Mouse (Mus musculus) kidney, embryonic 14.5 days (tissue): ENCODE results near the gene Yjefn3. TPM values are rescaled to one million over a fixed set of nuclear protein-coding genes. Genes with fewer than 3 reads are reported as not detected.

ENCODE experiments used
- ATAC-seq: fragments of 200-750 bp; cut with Nextera tagmentation; 2 replicates; pipeline ENCODE4 v1.8.0; 2017; ENCODE audit warnings: moderate number of reproducible peaks, mild to moderate bottlenecking, moderate TSS enrichment, moderate library complexity; ENCODE audit not compliant: low FRiP score, low TSS enrichment
- H3K27ac ChIP-seq: fragments of 300-500 bp; sonication (generic); 2 replicates; pipeline ENCODE4 v1.5.1; 2014; ENCODE audit warnings: low read depth, mild to moderate bottlenecking, low read length, moderate library complexity, mixed read lengths
- H3K27me3 ChIP-seq: fragments of 300-500 bp; sonication (generic); 2 replicates; pipeline ENCODE4 v1.6.1; 2014; ENCODE audit warnings: mild to moderate bottlenecking, low read length; ENCODE audit not compliant: control insufficient read depth, insufficient read depth
- H3K36me3 ChIP-seq: fragments of 300-500 bp; sonication (generic); 2 replicates; pipeline ENCODE4 v1.6.1; 2014; ENCODE audit warnings: low read length, mixed read lengths; ENCODE audit not compliant: control insufficient read depth, insufficient read depth
- H3K4me1 ChIP-seq: fragments of 300-500 bp; sonication (generic); 2 replicates; pipeline ENCODE4 v1.6.1; 2014; ENCODE audit warnings: low read length, mixed read lengths; ENCODE audit not compliant: control insufficient read depth, insufficient read depth
- H3K4me2 ChIP-seq: fragments of 300-500 bp; sonication (generic); replicated peaks from 2 replicates; pipeline ENCODE4 v1.6.1; 2014; ENCODE audit warnings: low read depth, mild to moderate bottlenecking, low read length
- H3K4me3 ChIP-seq: fragments of 300-500 bp; sonication (generic); 2 replicates; pipeline ENCODE4 v1.5.1; 2014; ENCODE audit warnings: mild to moderate bottlenecking, low read length
- H3K9ac ChIP-seq: fragments of 300-500 bp; sonication (generic); 2 replicates; pipeline ENCODE4 v1.6.1; 2014; ENCODE audit warnings: low read depth, mild to moderate bottlenecking, low read length, moderate library complexity
- H3K9me3 ChIP-seq: fragments of 300-500 bp; sonication (generic); 2 replicates; pipeline ENCODE4 v1.6.1; 2016; ENCODE audit warnings: low read length; ENCODE audit not compliant: control insufficient read depth
- WGBS: fragments of 180-500 bp; shearing (Covaris S2); extraction: QIAGEN DNeasy Blood & Tissue Kit; methylation state at CpG from one replicate; pipeline ENCODE4 v1.1.7; 2014; 5-methylcytosine and 5-hydroxymethylcytosine counted together
- polyA plus RNA-seq: library from polyadenylated mRNA; unstranded; fragments of >200 nt; fragmentation: Nextera tagmentation; extraction: Ambion mirVana; gene quantifications from 2 replicates; pipeline ENCODE4 v1.2.1, GENCODE M21; 2014

The Yjefn3 gene
- polyA plus RNA-seq, 1 experiment from 2014 or later = 1.7 TPM

GRCm38 (mm10) chr8:69864180-69864579 lies 38.3 kb downstream of the Yjefn3 start:
- no peak overlapping the region for H3K4me3 ChIP-seq
- no peaks in the 10 kb centered on the region for H3K27me3 ChIP-seq
- H3K27ac ChIP-seq = no peak overlapping the region
- H3K9ac ChIP-seq = no peak overlapping the region
- WGBS = 58% methylated on average over 5 of the region's 5 CpGs
- no peaks in the 10 kb centered on the region for H3K36me3 ChIP-seq
- no peak overlapping the region for H3K4me2 ChIP-seq
- no peaks in the 10 kb centered on the region for H3K4me1 ChIP-seq
- no peak for ATAC-seq
- no peaks in the 10 kb centered on the region for H3K9me3 ChIP-seq

DNA sequence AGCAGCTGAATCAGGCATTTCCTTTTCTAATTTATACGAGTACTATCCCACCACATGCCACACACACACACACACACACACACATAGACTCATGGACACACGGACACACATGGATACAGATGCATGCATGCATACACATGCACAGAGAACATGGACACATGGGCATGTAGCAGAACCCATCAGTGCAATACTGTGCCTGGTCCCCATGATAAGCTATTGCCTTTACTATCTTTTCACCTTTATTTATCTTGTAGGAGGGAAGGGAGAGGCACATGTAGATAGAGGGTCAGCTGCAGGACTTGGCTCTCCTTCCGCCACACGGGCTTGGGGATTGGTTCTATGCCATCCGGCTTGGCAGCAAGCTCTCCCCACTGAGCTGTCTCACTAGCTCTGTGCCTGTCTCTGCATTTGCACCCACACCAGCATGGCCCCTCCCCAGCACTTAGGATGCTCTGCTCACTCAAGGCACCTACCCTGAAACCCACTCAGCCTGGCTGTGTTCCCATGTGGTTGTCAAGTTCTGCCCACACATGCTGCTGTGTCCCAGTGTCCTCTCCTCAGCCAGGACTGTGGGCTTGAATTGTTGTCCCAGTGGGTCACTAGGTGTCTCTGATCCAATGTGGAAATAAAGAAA lies 39.0 kb downstream of the Yjefn3 start:
- Histone ChIP-seq H3K4me3 (no peak overlapping the region), H3K9me3 (no peaks in the 10 kb centered on the region), H3K27ac (no peak overlapping the region), H3K4me2 (no peak overlapping the region), H3K36me3 (no peaks in the 10 kb centered on the region), H3K9ac (no peak overlapping the region), H3K27me3 (no peaks in the 10 kb centered on the region), H3K4me1 (no peaks in the 10 kb centered on the region)
- ATAC-seq = no peak
- WGBS = 88% methylated on average over 5 of the region's 5 CpGs

DNA sequence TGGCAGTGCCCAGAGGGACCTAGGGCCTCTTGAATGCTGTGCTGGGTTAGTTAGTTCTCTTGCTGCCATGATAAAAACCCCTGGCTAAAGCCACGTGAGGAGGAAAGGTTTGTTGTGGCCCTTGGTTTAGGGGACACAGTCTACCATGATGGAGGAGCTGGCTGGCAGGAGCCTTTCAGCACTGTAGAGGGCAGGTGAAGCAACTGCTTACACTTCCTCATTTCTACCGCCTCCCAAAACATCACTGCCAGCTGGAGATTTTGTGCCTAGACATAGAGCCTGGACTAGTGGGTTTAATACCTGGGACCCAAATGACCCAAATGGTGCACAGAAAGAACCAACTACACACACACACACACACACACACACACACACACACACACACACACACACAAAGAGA lies 41.3 kb downstream of the Yjefn3 start:
- H3K36me3 ChIP-seq = no peaks in the 10 kb centered on the region
- 68% methylated on average over 2 of the region's 2 CpGs for WGBS
- ATAC-seq = no peak
- H3K27ac ChIP-seq = no peak overlapping the region
- no peaks in the 10 kb centered on the region for H3K27me3 ChIP-seq
- H3K4me1 ChIP-seq = no peaks in the 10 kb centered on the region
- H3K9ac ChIP-seq = no peak overlapping the region
- no peak overlapping the region for H3K4me2 ChIP-seq
- H3K4me3 ChIP-seq = no peak overlapping the region
- no peaks in the 10 kb centered on the region for H3K9me3 ChIP-seq

GRCm38 (mm10) chr8:69860807-69861206 lies 41.7 kb downstream of the Yjefn3 start:
- Histone ChIP-seq H3K9me3 (no peaks in the 10 kb centered on the region), H3K4me1 (no peaks in the 10 kb centered on the region), H3K4me3 (no peak overlapping the region), H3K27ac (no peak overlapping the region), H3K9ac (no peak overlapping the region), H3K27me3 (no peaks in the 10 kb centered on the region), H3K36me3 (no peaks in the 10 kb centered on the region), H3K4me2 (no peak overlapping the region)
- ATAC-seq = no peak
- WGBS = 65% methylated on average over 4 of the region's 4 CpGs

GRCm38 (mm10) chr8:69853869-69854268 lies 48.6 kb downstream of the Yjefn3 start:
- Histone ChIP-seq H3K4me2 (no peak overlapping the region), H3K9ac (no peak overlapping the region), H3K27ac (no peak overlapping the region), H3K27me3 (no peaks in the 10 kb centered on the region), H3K9me3 (no peaks in the 10 kb centered on the region), H3K4me3 (no peak overlapping the region), H3K36me3 (no peaks in the 10 kb centered on the region), H3K4me1 (no peaks in the 10 kb centered on the region)
- ATAC-seq = no peak
- WGBS = 89% methylated on average over 10 of the region's 10 CpGs

- WGBS = 74% methylated on average over 7 of the region's 7 CpGs
- Histone ChIP-seq H3K4me3 (no peak overlapping the region), H3K27me3 (no peaks in the 10 kb centered on the region), H3K4me2 (no peak overlapping the region), H3K4me1 (no peaks in the 10 kb centered on the region), H3K9me3 (no peaks in the 10 kb centered on the region), H3K27ac (no peak overlapping the region), H3K9ac (no peak overlapping the region), H3K36me3 (no peaks in the 10 kb centered on the region)
- no peak for ATAC-seq
Observed at GRCm38 (mm10) chr8:69850926-69851506, 51.5 kb downstream of the Yjefn3 start.

GRCm38 (mm10) chr8:69849899-69850298 lies 52.6 kb downstream of the Yjefn3 start:
- no peak for ATAC-seq
- no peaks in the 10 kb centered on the region for H3K4me1 ChIP-seq
- H3K27ac ChIP-seq = no peak overlapping the region
- H3K4me3 ChIP-seq = no peak overlapping the region
- no peaks in the 10 kb centered on the region for H3K36me3 ChIP-seq
- no peak overlapping the region for H3K4me2 ChIP-seq
- H3K9ac ChIP-seq = no peak overlapping the region
- no peaks in the 10 kb centered on the region for H3K27me3 ChIP-seq
- 28% methylated on average over 3 of the region's 3 CpGs for WGBS
- H3K9me3 ChIP-seq = no peaks in the 10 kb centered on the region

DNA sequence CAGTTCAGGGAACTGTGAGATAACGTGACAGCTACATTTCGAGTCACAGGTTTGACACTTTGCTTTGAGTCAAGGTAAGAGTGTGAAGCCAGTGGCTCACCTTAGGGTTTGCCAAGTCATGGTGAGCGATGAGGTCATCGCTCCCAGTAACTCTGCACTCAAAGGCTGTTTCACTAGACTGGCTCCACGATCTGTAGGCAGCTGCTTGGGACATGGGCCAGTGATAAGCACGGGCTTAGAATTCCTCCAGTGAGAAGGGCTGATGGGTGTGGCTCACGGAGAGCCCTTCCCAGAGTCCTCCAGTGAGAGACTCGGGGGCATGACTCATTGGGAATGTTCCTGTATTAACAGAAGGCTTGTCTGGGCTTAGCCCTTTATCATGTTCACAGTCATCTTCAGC lies 53.6 kb downstream of the Yjefn3 start:
- Histone ChIP-seq H3K4me3 (no peak overlapping the region), H3K4me1 (no peaks in the 10 kb centered on the region), H3K9ac (no peak overlapping the region), H3K4me2 (no peak overlapping the region), H3K27ac (no peak overlapping the region), H3K36me3 (no peaks in the 10 kb centered on the region), H3K9me3 (no peaks in the 10 kb centered on the region), H3K27me3 (no peaks in the 10 kb centered on the region)
- WGBS = 83% methylated on average over 8 of the region's 8 CpGs
- ATAC-seq = no peak

DNA sequence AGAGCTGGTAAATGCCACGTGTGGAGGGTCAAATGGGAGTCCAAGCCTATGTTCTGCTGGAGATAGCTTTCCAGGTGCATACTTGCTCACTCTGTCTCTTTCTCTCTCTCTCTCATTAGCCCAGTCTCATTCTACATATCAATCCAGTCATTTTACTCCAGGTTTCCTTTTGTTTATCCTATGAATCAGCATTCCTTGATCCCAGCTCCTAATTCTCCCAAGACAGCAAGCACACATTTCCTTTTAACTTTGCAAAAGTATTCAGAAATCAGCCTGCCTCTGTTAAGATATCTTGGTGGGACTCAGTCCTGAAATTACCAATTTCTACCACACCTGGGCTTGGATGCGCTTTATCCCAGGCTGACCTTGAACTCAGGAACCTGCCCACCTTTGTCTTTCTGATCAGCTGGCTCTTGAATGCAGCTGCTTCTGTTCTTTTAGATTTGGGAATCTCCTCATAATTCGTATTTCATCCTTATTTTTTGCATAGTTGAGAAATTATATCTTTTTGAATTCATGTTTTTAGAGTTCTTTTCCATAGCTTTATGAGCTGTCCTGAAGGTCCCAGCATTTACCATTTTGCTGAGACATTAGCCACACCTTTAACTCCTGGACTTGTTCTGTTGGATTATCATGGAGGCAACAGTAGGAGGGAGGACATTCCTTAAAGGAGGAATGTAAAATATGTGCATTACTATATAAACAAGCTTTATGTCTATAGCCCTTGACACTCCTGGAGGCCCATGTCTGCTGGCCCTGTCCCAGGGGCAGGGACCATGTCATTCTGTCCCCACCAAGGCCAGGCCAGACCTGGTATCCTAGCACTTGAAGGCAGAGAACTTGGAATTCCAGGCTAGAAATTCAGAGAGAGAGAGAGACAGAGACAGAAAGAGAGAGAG lies 55.1 kb downstream of the Yjefn3 start:
- Histone ChIP-seq H3K4me1 (no peaks in the 10 kb centered on the region), H3K36me3 (no peaks in the 10 kb centered on the region), H3K9ac (no peak overlapping the region), H3K4me2 (no peak overlapping the region), H3K27me3 (no peaks in the 10 kb centered on the region), H3K27ac (no peak overlapping the region), H3K9me3 (no peaks in the 10 kb centered on the region), H3K4me3 (no peak overlapping the region)
- WGBS = 73% methylated on average over 3 of the region's 3 CpGs
- no peak for ATAC-seq
